Mouse (Mus musculus) myocyte (in vitro differentiated cells): Measurements from ENCODE around the gene Ang4. TPM values are rescaled to one million over a fixed set of nuclear protein-coding genes. Genes with fewer than 3 reads are reported as not detected.

Source experiments
- H3K27me3 ChIP-seq: one replicate; pipeline ENCODE4 v1.6.1; 2011; ENCODE audit not compliant: control insufficient read depth, insufficient read depth, insufficient read length
- H3K36me3 ChIP-seq: one replicate; pipeline ENCODE4 v1.6.1; 2011; ENCODE audit not compliant: control insufficient read depth, insufficient read depth
- H3K4me2 ChIP-seq: one replicate; pipeline ENCODE4 v1.6.1; 2011; ENCODE audit warnings: low read depth, control low read depth
- H3K4me3 ChIP-seq: one replicate; pipeline ENCODE4 v1.5.1; 2011; ENCODE audit warnings: mild to moderate bottlenecking, control low read depth, moderate library complexity
- H3K79me2 ChIP-seq: one replicate; pipeline ENCODE4 v1.6.1; 2011; ENCODE audit not compliant: control insufficient read depth, insufficient read depth
- H3ac ChIP-seq: one replicate; pipeline ENCODE4 v1.6.1; 2011; ENCODE audit not compliant: control insufficient read depth, insufficient read length
- CEBPB ChIP-seq: IDR thresholded peaks from 2 replicates; pipeline ENCODE4 v1.6.1; 2011; ENCODE audit warnings: mild to moderate bottlenecking, moderate library complexity; ENCODE audit not compliant: poor library complexity, insufficient read depth, severe bottlenecking
- E2F4 ChIP-seq: IDR thresholded peaks from one replicate; pipeline ENCODE4 v1.6.1; 2011; ENCODE audit warnings: mild to moderate bottlenecking, control low read depth, moderate library complexity; ENCODE audit not compliant: insufficient read depth
- MAX ChIP-seq: IDR thresholded peaks from one replicate; pipeline ENCODE4 v1.6.1; 2011; ENCODE audit warnings: low read depth, mild to moderate bottlenecking, control low read depth
- MYOD1 ChIP-seq, 3 experiments: IDR thresholded peaks; one replicate each; pipeline ENCODE4 v1.6.1; 2011; ENCODE audit warnings: control low read depth in 2 of 3, low read depth in 2 of 3, mild to moderate bottlenecking in 2 of 3, moderate library complexity in 1 of 3; ENCODE audit not compliant: insufficient read length in 2 of 3, control insufficient read depth in 1 of 3
- MYOG ChIP-seq, 3 experiments: IDR thresholded peaks; one replicate each; pipeline ENCODE4 v1.6.1; 2011; ENCODE audit warnings: control low read depth in 2 of 3, low read depth in 2 of 3, mild to moderate bottlenecking in 2 of 3; ENCODE audit not compliant: insufficient read length in 2 of 3, control insufficient read depth in 1 of 3, insufficient read depth in 1 of 3
- POLR2A ChIP-seq: IDR thresholded peaks from one replicate; pipeline ENCODE4 v1.6.1; 2011; ENCODE audit warnings: low read depth, mild to moderate bottlenecking, control low read depth, moderate library complexity; ENCODE audit not compliant: insufficient read length
- POLR2AphosphoS2 ChIP-seq: IDR thresholded peaks from one replicate; pipeline ENCODE4 v1.6.1; 2011; ENCODE audit warnings: low read depth, control low read depth; ENCODE audit not compliant: insufficient read length
- REST ChIP-seq: IDR thresholded peaks from one replicate; pipeline ENCODE4 v1.6.1; 2011; ENCODE audit warnings: mild to moderate bottlenecking, control low read depth, moderate library complexity; ENCODE audit not compliant: insufficient read depth, insufficient read length
- SRF ChIP-seq: IDR thresholded peaks from one replicate; pipeline ENCODE4 v1.6.1; 2011; ENCODE audit warnings: low read depth; ENCODE audit not compliant: control insufficient read depth, insufficient read length
- TCF12 ChIP-seq: IDR thresholded peaks from one replicate; pipeline ENCODE4 v1.6.1; 2011; ENCODE audit warnings: mild to moderate bottlenecking, control low read depth; ENCODE audit not compliant: poor library complexity, insufficient read depth, severe bottlenecking
- TCF3 ChIP-seq: IDR thresholded peaks from one replicate; pipeline ENCODE4 v1.6.1; 2011; ENCODE audit warnings: low read depth, control low read depth; ENCODE audit not compliant: insufficient read length
- USF1 ChIP-seq: IDR thresholded peaks from one replicate; pipeline ENCODE4 v1.6.1; 2011; ENCODE audit warnings: low read depth, mild to moderate bottlenecking, control low read depth, moderate library complexity
- polyA plus RNA-seq: library from polyadenylated mRNA; unstranded; fragments of >200 nt; fragmentation: generic; extraction: Trizol; gene quantifications from one replicate; pipeline ENCODE4 v1.2.1, GENCODE M21; 2012; ENCODE audit warnings: missing spikeins

The Ang4 gene
- polyA plus RNA-seq, 1 experiment: not detected

GRCm38 (mm10) chr14:51739150-51739993 lies 34.0 kb downstream of the Ang4 start:
- H3K4me2 ChIP-seq: no peak overlapping the region
- H3K27me3 ChIP-seq: peaks cover 5% of the 10 kb centered on the region
- no peak for TF ChIP-seq REST
- TF ChIP-seq CEBPB: no peak
- TF ChIP-seq POLR2A: no peak
- TF ChIP-seq TCF3: no peak
- TF ChIP-seq SRF: no peak
- TF ChIP-seq TCF12: no peak
- no peak for TF ChIP-seq POLR2AphosphoS2
- no peak for TF ChIP-seq MYOG (IDR thresholded peaks at IDR 0.05; ENCODE audit: control insufficient read depth in 1 of 3, insufficient read depth in 1 of 3, insufficient read length in 2 of 3, low read depth in 2 of 3)
- no peak for TF ChIP-seq MAX
- TF ChIP-seq E2F4: no peak
- no peak for TF ChIP-seq USF1
- TF ChIP-seq MYOD1 (IDR thresholded peaks at IDR 0.05; ENCODE audit: control insufficient read depth in 1 of 3, insufficient read length in 2 of 3, low read depth in 2 of 3): no peak
- H3K79me2 ChIP-seq: no peaks in the 10 kb centered on the region
- no peaks in the 10 kb centered on the region for H3K36me3 ChIP-seq
- H3ac ChIP-seq: no peak overlapping the region
- no peak overlapping the region for H3K4me3 ChIP-seq

- Histone ChIP-seq H3K79me2 (no peaks in the 10 kb centered on the region), H3K27me3 (peaks cover 5% of the 10 kb centered on the region), H3K4me2 (no peak overlapping the region), H3ac (no peak overlapping the region), H3K4me3 (no peak overlapping the region), H3K36me3 (no peaks in the 10 kb centered on the region)
- TF ChIP-seq SRF: no peak
- no peak for TF ChIP-seq POLR2AphosphoS2
- TF ChIP-seq POLR2A: no peak
- TF ChIP-seq USF1: no peak
- TF ChIP-seq MYOG (IDR thresholded peaks at IDR 0.05; ENCODE audit: control insufficient read depth in 1 of 3, insufficient read depth in 1 of 3, insufficient read length in 2 of 3, low read depth in 2 of 3): no peak
- no peak for TF ChIP-seq REST
- TF ChIP-seq TCF3: no peak
- TF ChIP-seq MYOD1 (IDR thresholded peaks at IDR 0.05; ENCODE audit: control insufficient read depth in 1 of 3, insufficient read length in 2 of 3, low read depth in 2 of 3): no peak
- no peak for TF ChIP-seq MAX
These were observed 34.8 kb downstream of the Ang4 start for GRCm38 (mm10) chr14:51738411-51739149.

GRCm38 (mm10) chr14:51737967-51738366 lies 35.4 kb downstream of the Ang4 start:
- Histone ChIP-seq H3K27me3 (peaks cover 5% of the 10 kb centered on the region), H3K4me3 (no peak overlapping the region)

GRCm38 (mm10) chr14:51717083-51717482 lies 56.3 kb downstream of the Ang4 start, which contains the start of gene Gm5800:
Gene Gm5800 (minus strand): TSS chr14:51717183.
- no peak within 1 kb of the TSS for H3K4me2 ChIP-seq
- H3K4me3 ChIP-seq: no peak within 1 kb of the TSS
- no peak for TF ChIP-seq POLR2AphosphoS2
- TF ChIP-seq REST: no peak
- no peak for TF ChIP-seq USF1
- TF ChIP-seq TCF3: no peak
- no peak for TF ChIP-seq POLR2A
- TF ChIP-seq E2F4: no peak
- no peak for TF ChIP-seq SRF
- TF ChIP-seq MYOD1 (IDR thresholded peaks at IDR 0.05; ENCODE audit: control insufficient read depth in 1 of 3, insufficient read length in 2 of 3, low read depth in 2 of 3): no peak
- no peak for TF ChIP-seq MYOG (IDR thresholded peaks at IDR 0.05; ENCODE audit: control insufficient read depth in 1 of 3, insufficient read depth in 1 of 3, insufficient read length in 2 of 3, low read depth in 2 of 3)
- no peak for TF ChIP-seq CEBPB
- H3K36me3 ChIP-seq: no peaks in the 10 kb centered on the region
- H3ac ChIP-seq: no peak within 1 kb of the TSS
- no peaks in the 10 kb centered on the region for H3K27me3 ChIP-seq
- no peaks in the 10 kb centered on the region for H3K79me2 ChIP-seq

More at GRCm38 (mm10) chr14:51737967-51738366, 35.4 kb downstream of the Ang4 start:
- Histone ChIP-seq H3K79me2 (no peaks in the 10 kb centered on the region), H3ac (no peak overlapping the region), H3K36me3 (no peaks in the 10 kb centered on the region), H3K4me2 (no peak overlapping the region)
- no peak for TF ChIP-seq POLR2A
- TF ChIP-seq MYOG (IDR thresholded peaks at IDR 0.05; ENCODE audit: control insufficient read depth in 1 of 3, insufficient read depth in 1 of 3, insufficient read length in 2 of 3, low read depth in 2 of 3): no peak
- no peak for TF ChIP-seq REST
- no peak for TF ChIP-seq E2F4
- TF ChIP-seq SRF: no peak
- TF ChIP-seq POLR2AphosphoS2: no peak
- TF ChIP-seq CEBPB: no peak
- no peak for TF ChIP-seq TCF3
- TF ChIP-seq MYOD1 (IDR thresholded peaks at IDR 0.05; ENCODE audit: control insufficient read depth in 1 of 3, insufficient read length in 2 of 3, low read depth in 2 of 3): no peak
- no peak for TF ChIP-seq MAX
- no peak for TF ChIP-seq TCF12
- no peak for TF ChIP-seq USF1

Other genes with a start within 250 kb of the Ang4 start
- not detected for gene Gm5622, start 220.8 kb downstream of the Ang4 start, polyA plus RNA-seq
- not detected for gene Gm17175, start 199.5 kb downstream of the Ang4 start, polyA plus RNA-seq
- gene Gm17174, start 181.5 kb downstream of the Ang4 start, polyA plus RNA-seq: not detected
- not detected for gene Gm17078, start 162.3 kb downstream of the Ang4 start, polyA plus RNA-seq
- gene Gm4181, start 137.9 kb downstream of the Ang4 start, polyA plus RNA-seq: not detected
- not detected for gene Gm17079, start 78.1 kb downstream of the Ang4 start, polyA plus RNA-seq
- gene Gm5800, start 56.4 kb downstream of the Ang4 start, polyA plus RNA-seq: not detected
- gene AY358078, start 26.5 kb upstream of the Ang4 start, polyA plus RNA-seq: not detected
- gene Ear6, start 80.1 kb upstream of the Ang4 start, polyA plus RNA-seq: not detected
- gene Mettl17, start 111.3 kb upstream of the Ang4 start, polyA plus RNA-seq: 24.1 TPM
- 0.12 TPM for gene Slc39a2, start 119.3 kb upstream of the Ang4 start, polyA plus RNA-seq
- gene Ndrg2, start 140.6 kb upstream of the Ang4 start, polyA plus RNA-seq: 31.8 TPM
- not detected for gene Tppp2, start 144.8 kb upstream of the Ang4 start, polyA plus RNA-seq
- not detected for gene Rnase13, start 149.2 kb upstream of the Ang4 start, polyA plus RNA-seq
- 35.0 TPM for gene Arhgef40, start 211.1 kb upstream of the Ang4 start, polyA plus RNA-seq
- 0.34 TPM for gene Tmem253, start 242.1 kb upstream of the Ang4 start, polyA plus RNA-seq
- gene Zfp219, start 247.1 kb upstream of the Ang4 start, polyA plus RNA-seq: 13.6 TPM